Mouse (Mus musculus) kidney, postnatal 25 days (tissue): Measurements from ENCODE around the gene Vcan.
A peak's percentile ranks its signal among the peaks of the same experiment; 100 is the strongest.
"Not testable (repeated sequence)": the region's sequence is repeated elsewhere in the genome, so short reads cannot be mapped to it uniquely, and the experiment has no call there.

Experiments used
- DNase-seq, 2 experiments: peaks; one replicate each; pipeline ENCODE4 v3.0.0; 2021; ENCODE audit warnings: mixed read lengths in 2 of 2

The Vcan gene

GRCm38 (mm10) chr13:89741766-89742685, at the start of gene Vcan:
Gene Vcan, minus strand, starts transcription at chr13:89742509.
- peak; percentile 5 to 38 for DNase-seq

DNA sequence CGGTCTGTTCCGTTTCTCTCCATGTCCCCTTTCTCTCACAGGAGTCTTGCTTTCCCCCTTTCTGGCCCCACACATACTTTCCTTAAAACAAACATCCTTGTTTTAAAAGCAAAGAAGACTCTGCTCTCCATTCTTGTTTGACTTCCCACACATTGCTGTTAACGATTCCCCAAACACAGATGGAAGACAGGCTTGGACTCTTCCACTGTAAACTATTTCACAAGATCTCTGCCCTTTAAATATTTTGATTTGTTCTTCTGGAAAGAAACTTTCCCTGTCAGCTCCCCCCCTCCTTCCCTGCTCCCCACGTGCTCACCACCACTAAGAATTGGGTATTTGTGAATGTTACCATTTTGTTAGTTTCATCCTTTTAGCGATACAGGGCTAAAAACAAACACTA, 49.2 kb upstream of the Vcan start:
- DNase-seq = no peak

DNA sequence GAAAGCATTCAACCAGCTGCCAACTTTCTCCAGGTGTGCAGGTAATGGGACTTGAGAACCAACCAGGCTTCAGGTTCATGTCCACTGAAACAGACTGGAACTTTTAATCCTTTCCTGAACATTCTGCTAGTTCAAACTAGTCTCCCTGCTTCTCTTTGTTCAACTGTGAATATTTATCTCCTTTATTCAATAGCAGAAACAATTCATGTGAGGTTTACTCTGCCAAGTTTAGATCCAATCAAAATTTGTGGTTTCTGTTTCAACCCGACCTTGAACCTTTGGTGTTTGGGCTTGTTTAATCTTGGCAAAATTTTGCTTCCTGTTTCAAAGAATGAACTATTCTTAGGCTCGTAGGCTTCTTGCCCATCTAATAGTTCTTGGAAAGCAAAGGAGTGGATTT, 40.6 kb upstream of the Vcan start:
- DNase-seq = no peak

DNA sequence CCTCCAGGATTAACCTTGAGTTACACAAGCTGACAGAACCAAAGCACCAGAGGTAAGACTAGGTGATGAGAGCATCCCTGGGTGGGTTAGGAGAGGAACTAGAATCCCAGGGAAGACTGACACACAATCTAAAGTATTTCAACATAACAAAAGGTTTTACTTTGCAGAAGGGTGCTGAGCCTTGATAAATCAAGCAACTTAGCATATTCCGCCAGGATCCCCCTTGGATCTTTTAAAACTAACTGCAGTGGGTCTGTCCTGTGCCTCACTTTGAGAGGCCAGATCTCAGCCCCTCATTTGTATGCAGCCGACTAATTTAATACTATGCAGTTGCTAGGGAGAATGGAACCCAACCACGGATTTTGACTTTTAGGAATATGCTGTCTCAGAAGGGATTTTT, 38.0 kb upstream of the Vcan start:
- no peak for DNase-seq

DNA sequence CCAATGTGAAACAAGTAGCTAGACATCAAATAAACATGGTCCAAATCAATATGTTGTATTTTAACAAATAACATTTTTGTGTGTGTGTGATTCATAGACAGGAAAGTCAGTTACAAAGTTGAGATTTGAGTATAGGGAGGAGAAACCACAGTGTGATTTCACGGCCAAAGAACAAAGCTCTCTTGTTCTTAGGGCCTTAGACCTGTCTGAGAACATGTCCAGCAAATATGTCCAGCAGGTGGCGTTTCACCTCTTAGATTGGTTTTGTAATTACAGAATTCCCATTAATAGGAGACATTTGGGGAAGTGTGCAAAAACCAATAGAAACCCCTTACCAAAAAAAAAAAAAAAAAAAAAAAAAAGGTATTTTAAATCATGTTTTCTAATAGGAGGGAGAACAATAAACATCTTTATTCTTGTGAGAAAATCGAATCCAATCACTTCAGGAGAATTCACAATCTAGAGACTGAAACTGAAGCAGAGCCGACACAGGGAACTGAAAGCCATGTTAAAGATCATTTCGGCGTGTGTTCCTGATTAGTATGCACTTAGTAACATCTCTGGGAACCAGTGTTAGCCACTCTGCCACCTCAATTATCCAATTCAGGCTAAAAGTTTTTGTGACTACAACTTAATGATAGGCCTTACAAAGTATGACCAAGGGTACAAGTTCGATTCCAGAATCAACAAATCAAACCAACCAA, 37.1 kb upstream of the Vcan start:
- DNase-seq = peak; percentile 50 to 87

DNA sequence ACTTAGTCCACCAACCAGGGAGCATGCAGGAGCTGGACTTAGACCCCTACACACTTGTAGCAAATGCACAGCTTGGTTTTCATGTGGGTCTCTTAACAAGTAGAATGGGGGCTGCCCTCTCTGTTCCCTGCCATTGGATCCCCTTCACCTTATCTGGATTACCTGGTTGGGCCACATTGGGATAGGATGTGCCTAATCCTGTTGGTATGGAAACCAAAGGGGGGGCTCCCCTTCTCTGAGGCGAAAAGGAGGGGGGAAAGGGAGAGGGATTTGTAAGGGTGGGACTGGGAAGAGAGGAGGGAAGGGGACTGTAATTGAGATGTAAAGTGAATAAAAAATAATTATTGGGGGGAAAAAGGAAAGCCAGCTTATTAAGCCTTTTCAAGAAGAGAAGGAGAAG, 35.5 kb upstream of the Vcan start:
- no peak for DNase-seq

DNA sequence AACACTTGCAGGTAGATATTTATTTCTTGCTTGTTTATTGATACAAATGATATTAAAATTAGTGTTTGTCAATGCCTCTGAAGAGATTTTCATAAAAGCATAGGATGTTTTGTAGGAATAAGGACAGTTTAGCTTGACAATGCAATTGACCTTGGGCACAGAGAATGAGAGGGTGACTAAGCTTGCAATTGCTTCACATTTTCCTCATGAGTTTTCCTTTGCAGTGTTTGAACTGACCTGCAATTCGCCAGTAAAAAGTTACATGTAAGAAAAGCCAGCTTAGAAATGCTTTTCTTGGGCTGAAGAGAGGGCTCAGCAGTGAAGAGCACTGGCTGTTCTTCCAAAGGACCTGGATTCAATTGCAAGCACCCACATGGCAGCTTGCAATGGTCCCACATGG, 34.8 kb upstream of the Vcan start:
- DNase-seq = no peak

DNA sequence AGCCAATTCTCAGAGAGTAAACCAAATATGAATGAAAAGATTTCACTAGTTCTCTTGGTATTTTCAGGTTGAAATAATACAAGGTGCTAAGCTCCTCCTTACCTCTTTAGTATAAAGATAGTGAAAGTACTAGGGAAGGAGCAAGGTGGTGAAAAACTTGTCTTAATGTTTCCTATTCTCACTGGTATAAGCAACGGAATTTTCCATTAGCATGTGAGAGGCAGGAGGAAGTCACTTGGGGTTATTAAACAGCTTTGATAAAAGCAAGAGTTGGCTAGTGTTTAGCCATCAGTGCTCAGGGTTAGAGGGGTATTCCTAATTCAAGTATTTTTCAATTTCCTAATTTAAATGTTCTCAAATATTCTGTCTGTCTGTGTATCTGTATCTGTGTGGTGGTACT, 24.2 kb upstream of the Vcan start:
- DNase-seq = no peak

DNA sequence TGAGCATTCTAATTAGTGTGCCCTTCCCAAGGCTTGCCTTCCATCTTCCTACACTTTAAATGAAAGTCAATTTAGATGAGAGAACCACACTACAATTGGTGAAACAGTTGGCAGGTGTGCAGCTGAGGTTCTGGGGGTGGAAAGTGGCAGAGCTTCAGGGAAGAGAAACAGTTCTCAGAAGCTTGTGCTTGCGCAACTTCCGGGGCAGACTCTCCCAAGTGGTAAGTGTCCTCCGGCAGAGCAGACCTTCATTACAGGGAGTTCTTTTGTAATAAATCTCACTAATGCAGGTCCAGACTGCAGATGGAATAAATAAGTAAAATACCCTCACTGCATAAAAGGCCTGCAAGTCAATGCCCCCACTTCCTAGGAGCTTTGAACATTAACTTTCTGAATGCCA, 23.7 kb upstream of the Vcan start:
- DNase-seq = no peak

GRCm38 (mm10) chr13:89762339-89762738, 20.0 kb upstream of the Vcan start:
- DNase-seq = no peak

- DNase-seq = no peak
Measured at GRCm38 (mm10) chr13:89756347-89756746, 14.0 kb upstream of the Vcan start.

DNA sequence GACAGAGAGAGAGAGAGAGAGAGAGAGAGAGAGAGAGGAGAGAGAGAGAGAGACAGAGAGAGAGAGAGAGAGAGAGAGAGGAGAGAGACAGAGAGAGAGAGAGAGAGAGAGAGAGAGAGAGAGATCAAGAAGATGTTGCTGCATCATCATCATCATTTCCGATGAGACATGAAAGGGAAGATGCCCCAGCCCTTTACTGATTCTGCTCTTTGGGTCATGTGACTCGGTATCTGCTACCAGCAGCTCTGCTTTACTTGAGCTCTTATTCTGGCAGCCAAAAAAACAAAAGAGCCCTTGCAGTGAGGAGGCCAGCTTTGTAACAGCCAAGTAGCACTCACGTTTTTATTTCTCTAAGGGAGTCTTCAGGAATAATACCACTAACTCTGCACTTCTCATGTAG, 8.3 kb upstream of the Vcan start:
- DNase-seq = not testable (repeated sequence)

- DNase-seq = no peak
Measured at GRCm38 (mm10) chr13:89743201-89743600, 892 bp upstream of the Vcan start.

DNA sequence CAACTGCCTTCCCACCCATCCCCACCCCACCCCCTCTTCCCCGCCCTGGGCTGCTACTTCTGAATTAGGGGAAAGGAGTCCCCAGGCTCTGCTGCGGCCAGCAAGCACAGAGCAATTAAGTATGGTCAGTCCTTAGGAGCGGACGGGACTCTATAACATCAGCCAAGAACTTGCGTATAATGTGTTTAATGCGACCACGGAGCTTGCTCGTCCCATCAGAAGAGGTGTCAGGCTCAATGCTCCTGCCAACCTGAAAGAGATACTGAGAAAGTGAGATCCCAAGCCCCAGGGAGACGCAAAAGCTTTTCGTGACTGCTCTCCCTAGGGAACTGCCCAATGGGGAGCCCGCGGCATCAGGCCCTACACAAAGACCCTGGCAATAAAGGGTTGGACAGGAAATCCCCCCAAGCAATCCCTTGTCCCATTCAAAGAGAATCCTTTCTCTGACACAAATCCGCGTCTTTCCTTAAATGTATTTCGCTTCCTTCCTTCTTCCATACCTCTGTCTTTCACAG, 434 bp upstream of the Vcan start:
- DNase-seq = no peak

- no peak for DNase-seq
Measured at GRCm38 (mm10) chr13:89741116-89741551, 1.2 kb downstream of the Vcan start.

DNA sequence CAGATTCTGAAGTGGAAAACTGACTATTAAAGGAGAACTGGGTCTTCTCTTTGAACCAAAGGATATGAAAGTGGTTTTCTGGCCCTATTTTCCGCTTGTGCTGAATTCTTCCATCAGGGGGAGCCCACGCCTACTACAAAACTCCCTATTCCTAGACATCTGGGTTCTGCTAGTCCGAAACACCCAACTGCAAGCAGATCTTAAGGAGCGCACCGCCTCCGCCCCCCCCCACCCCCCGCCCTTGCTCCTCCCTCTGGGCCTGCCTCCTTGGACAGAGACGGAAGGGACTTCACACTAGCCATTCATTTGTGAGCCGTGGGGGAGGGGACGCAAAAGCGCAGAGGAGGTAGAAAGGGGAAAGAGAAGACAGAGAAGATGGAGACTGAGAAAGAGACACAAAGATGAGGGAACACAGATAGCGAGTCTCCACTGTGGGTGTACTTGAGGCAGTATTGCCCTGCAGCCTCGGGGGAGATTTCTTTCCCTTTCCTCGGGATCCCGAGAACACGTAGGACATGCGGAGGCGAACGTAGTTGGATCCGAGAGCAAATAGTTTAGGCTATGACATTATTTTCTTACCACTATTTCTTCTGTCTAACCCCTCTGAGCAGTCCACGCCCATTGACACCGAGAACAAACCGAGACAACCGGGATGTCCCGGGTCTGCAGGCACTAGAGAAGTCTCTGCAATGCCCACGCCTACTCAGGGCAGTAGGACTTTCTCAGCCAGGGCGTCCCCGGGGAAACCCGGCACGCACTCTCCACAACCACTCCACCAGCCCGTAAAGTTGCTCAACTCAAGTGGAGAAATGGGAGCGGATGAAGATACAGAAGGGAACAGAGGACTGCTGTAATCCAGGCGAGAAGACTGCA, 1.8 kb downstream of the Vcan start:
- peak; percentile 66 to 72 for DNase-seq

GRCm38 (mm10) chr13:89739696-89740242, 2.5 kb downstream of the Vcan start:
- DNase-seq = peak in 1 of 2 experiments; percentile 7

DNA sequence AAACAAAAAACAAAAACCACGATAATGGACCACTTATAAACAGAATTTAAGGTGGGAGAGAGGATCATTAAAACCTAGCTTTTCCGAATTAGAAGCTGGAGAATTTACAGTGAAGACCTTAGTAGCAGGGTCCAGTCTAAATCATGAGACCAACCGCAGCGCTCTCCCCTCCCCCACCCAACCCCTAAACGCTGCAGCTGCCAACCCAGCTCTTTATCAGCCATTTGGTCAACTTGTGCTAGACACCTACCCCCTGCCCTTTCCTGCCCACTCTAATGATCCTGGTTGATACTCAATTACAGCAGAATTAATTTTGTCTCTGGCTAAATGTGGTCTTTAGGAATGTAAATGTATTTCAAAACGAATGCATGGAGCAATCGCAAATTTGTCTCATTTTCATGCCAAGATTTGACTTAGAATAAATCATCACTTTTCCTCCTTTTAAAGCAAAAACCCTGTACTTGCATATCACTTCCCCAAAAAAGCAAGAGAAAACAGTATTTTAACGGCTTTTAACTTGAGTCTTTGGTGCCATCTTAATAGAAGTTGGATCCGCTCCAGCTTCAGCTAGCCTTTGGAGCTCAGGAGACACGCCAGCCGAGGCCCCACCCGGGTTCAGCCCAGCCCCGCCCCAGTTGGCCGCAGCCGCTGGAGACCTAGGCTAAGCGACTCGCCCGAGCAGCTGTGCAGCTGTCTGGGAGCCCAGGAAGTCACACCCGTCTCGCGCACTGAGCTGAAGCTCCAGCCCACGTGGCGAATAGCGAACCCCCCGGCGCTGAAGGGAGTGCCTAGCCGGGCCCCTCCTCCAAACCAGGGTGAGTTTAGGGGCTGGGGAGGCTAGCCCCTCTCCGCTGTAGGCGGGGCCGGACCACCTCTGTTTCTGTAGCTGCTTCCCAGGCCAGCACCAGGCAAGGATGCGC, 3.3 kb downstream of the Vcan start:
- peak; percentile 87 to 93 for DNase-seq

GRCm38 (mm10) chr13:89738275-89738674, 4.0 kb downstream of the Vcan start:
- DNase-seq = no peak

GRCm38 (mm10) chr13:89735111-89735510, 7.2 kb downstream of the Vcan start:
- DNase-seq = no peak

DNA sequence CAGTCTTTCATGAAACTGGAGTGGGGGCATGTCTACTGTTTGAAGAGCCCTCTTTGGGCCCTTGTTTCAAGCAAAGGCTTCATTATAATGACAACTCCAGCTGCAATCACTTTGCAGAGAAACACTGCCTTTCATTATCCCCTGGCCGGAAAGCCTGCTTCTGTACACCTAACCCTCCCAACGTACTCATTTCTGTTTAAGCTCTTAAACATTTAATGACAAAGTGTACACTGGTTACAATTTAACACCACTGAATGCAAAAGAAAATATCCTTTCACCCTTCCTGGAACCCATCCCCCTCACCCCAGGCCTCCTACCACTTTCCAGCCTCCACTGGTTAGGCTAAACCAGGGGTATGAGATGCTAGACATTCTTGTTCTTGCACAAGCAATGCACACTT, 15.8 kb downstream of the Vcan start:
- no peak for DNase-seq
